Mouse (Mus musculus) heart, postnatal 0 days (tissue): ENCODE results near the gene Rcn2. TPM values are rescaled to one million over a fixed set of nuclear protein-coding genes. Genes with fewer than 3 reads are reported as not detected.

Source experiments
- ATAC-seq: fragments of 200-750 bp; cut with Nextera tagmentation; 2 replicates; pipeline ENCODE4 v1.8.0; 2017; ENCODE audit warnings: low read depth, moderate number of reproducible peaks, moderate library complexity; ENCODE audit not compliant: insufficient read depth
- DNase-seq: peaks from one replicate; pipeline ENCODE4 v3.0.0-alpha.2; 2016; ENCODE audit warnings: low spot score
- H3K27ac ChIP-seq: fragments of 300-500 bp; sonication (generic); 2 replicates; pipeline ENCODE4 v1.5.1; 2014; ENCODE audit warnings: low read depth, mild to moderate bottlenecking
- H3K27me3 ChIP-seq: fragments of 300-500 bp; sonication (generic); 2 replicates; pipeline ENCODE4 v1.6.1; 2014; ENCODE audit warnings: low read length, mixed read lengths; ENCODE audit not compliant: control insufficient read depth, insufficient read depth
- H3K36me3 ChIP-seq: fragments of 300-500 bp; sonication (generic); replicated peaks from 2 replicates; pipeline ENCODE4 v1.6.1; 2014; ENCODE audit warnings: low read length, mixed read lengths; ENCODE audit not compliant: control insufficient read depth, insufficient read depth
- H3K4me1 ChIP-seq: fragments of 300-500 bp; sonication (generic); 2 replicates; pipeline ENCODE4 v1.6.1; 2014; ENCODE audit warnings: antibody characterized with exemption; ENCODE audit not compliant: control insufficient read depth, insufficient read depth
- H3K4me2 ChIP-seq: fragments of 300-500 bp; sonication (generic); 2 replicates; pipeline ENCODE4 v1.6.1; 2014; ENCODE audit warnings: low read depth, mild to moderate bottlenecking, low read length, moderate library complexity
- H3K4me3 ChIP-seq: fragments of 300-500 bp; sonication (generic); 2 replicates; pipeline ENCODE4 v1.5.1; 2014; ENCODE audit warnings: low read depth, low read length
- H3K9ac ChIP-seq: fragments of 300-500 bp; sonication (generic); replicated peaks from 2 replicates; pipeline ENCODE4 v1.6.1; 2014; ENCODE audit warnings: low read depth, low read length, mixed read lengths
- H3K9me3 ChIP-seq: fragments of 300-500 bp; sonication (generic); replicated peaks from 2 replicates; pipeline ENCODE4 v1.6.1; 2016; ENCODE audit warnings: low read length; ENCODE audit not compliant: control insufficient read depth
- CTCF ChIP-seq: IDR thresholded peaks from 2 replicates; pipeline ENCODE4 v1.5.1; 2016; ENCODE audit warnings: antibody characterized with exemption, control low read depth, low read depth
- EP300 ChIP-seq: IDR thresholded peaks from 2 replicates; pipeline ENCODE4 v1.6.1; 2016; ENCODE audit warnings: antibody characterized with exemption, low read depth
- WGBS: fragments of 180-500 bp; shearing (Covaris S2); extraction: QIAGEN DNeasy Blood & Tissue Kit; methylation state at CpG from one replicate; pipeline ENCODE4 v1.1.7; 2014; 5-methylcytosine and 5-hydroxymethylcytosine counted together
- polyA plus RNA-seq: library from polyadenylated mRNA; unstranded; fragments of >200 nt; fragmentation: Nextera tagmentation; extraction: Ambion mirVana; gene quantifications from 2 replicates; pipeline ENCODE4 v1.2.1, GENCODE M21; 2015
- total RNA-seq: library from RNA; depleted of rRNA; stranded (reverse); fragments of >200 nt; gene quantifications from 2 replicates; pipeline ENCODE4 v1.2.3, GENCODE M21; 2014; ENCODE audit warnings: low replicate concordance

Rcn2 gene
- total and polyA plus RNA-seq, 2 experiments from 2014 or later: 37.9 to 88.6 TPM

GRCm38 (mm10) chr9:56032219-56032618 is 9.4 kb upstream of the Rcn2 start:
- no peak overlapping the region for H3K4me2 ChIP-seq
- H3K4me3 ChIP-seq: no peak overlapping the region
- no peaks in the 10 kb centered on the region for H3K27me3 ChIP-seq
- no peak for DNase-seq
- no peaks in the 10 kb centered on the region for H3K36me3 ChIP-seq
- no peaks in the 10 kb centered on the region for H3K4me1 ChIP-seq
- 65% methylated on average over 3 of the region's 3 CpGs for WGBS
- TF ChIP-seq CTCF (no peak), EP300 (no peak)
- no peak overlapping the region for H3K27ac ChIP-seq
- no peak for ATAC-seq
- no peaks in the 10 kb centered on the region for H3K9me3 ChIP-seq
- no peak overlapping the region for H3K9ac ChIP-seq

- H3K36me3 ChIP-seq: peaks cover 23% of the 10 kb centered on the region
- peak overlapping the region; percentile 79 for H3K4me2 ChIP-seq
- peak overlapping the region; percentile 74 for H3K4me3 ChIP-seq
- no peaks in the 10 kb centered on the region for H3K27me3 ChIP-seq
- H3K4me1 ChIP-seq: peaks cover 7% of the 10 kb centered on the region
- no peaks in the 10 kb centered on the region for H3K9me3 ChIP-seq
- no peak for DNase-seq
- WGBS: 0% methylated on average over 16 of the region's 16 CpGs
- TF ChIP-seq EP300 (no peak), CTCF (no peak)
- ATAC-seq: no peak
- H3K9ac ChIP-seq: peak overlapping the region; percentile 84
- H3K27ac ChIP-seq: peak overlapping the region; percentile 92
Measured at GRCm38 (mm10) chr9:56042181-56042621, 556 bp downstream of the Rcn2 start.

GRCm38 (mm10) chr9:56053796-56054195 is 12.2 kb downstream of the Rcn2 start:
- H3K9me3 ChIP-seq: no peaks in the 10 kb centered on the region
- H3K4me2 ChIP-seq: no peak overlapping the region
- no peaks in the 10 kb centered on the region for H3K4me1 ChIP-seq
- 84% methylated on average over 3 of the region's 3 CpGs for WGBS
- H3K36me3 ChIP-seq: peaks cover 34% of the 10 kb centered on the region
- H3K27ac ChIP-seq: no peak overlapping the region
- H3K9ac ChIP-seq: no peak overlapping the region
- ATAC-seq (no peak), DNase-seq (no peak)
- no peak for TF ChIP-seq CTCF
- TF ChIP-seq EP300: no peak
- no peaks in the 10 kb centered on the region for H3K27me3 ChIP-seq
- no peak overlapping the region for H3K4me3 ChIP-seq

- 77% methylated on average over 6 of the region's 6 CpGs for WGBS
- no peaks in the 10 kb centered on the region for H3K4me1 ChIP-seq
- H3K36me3 ChIP-seq: peaks cover 56% of the 10 kb centered on the region
Measured at GRCm38 (mm10) chr9:56056147-56056546, 14.5 kb downstream of the Rcn2 start.

GRCm38 (mm10) chr9:56062336-56062735 is 20.7 kb downstream of the Rcn2 start:
- Histone ChIP-seq H3K4me3 (no peak overlapping the region), H3K9me3 (no peaks in the 10 kb centered on the region), H3K4me2 (no peak overlapping the region), H3K4me1 (peaks cover 7% of the 10 kb centered on the region; the same call in 1 of the 2 replicates), H3K36me3 (peaks cover 47% of the 10 kb centered on the region), H3K27ac (no peak overlapping the region), H3K27me3 (no peaks in the 10 kb centered on the region), H3K9ac (no peak overlapping the region)
- no peak for DNase-seq
- 88% methylated on average over 5 of the region's 5 CpGs for WGBS
- TF ChIP-seq CTCF (no peak), EP300 (no peak)
- no peak for ATAC-seq

More at GRCm38 (mm10) chr9:56056147-56056546, 14.5 kb downstream of the Rcn2 start:
- Histone ChIP-seq H3K9me3 (no peaks in the 10 kb centered on the region), H3K4me2 (no peak overlapping the region), H3K27ac (no peak overlapping the region), H3K9ac (no peak overlapping the region), H3K4me3 (no peak overlapping the region), H3K27me3 (no peaks in the 10 kb centered on the region)
- DNase-seq (peak; percentile 14), ATAC-seq (no peak)
- no peak for TF ChIP-seq EP300
- no peak for TF ChIP-seq CTCF

- Histone ChIP-seq H3K27me3 (no peaks in the 10 kb centered on the region), H3K36me3 (peaks cover 24% of the 10 kb centered on the region), H3K9ac (no peak overlapping the region), H3K27ac (0 out of 2 replicates have a peak overlapping the region, but pooled peaks have one; percentile 39), H3K9me3 (no peaks in the 10 kb centered on the region), H3K4me1 (peaks cover 7% of the 10 kb centered on the region; the same call in 1 of the 2 replicates), H3K4me3 (no peak overlapping the region), H3K4me2 (no peak overlapping the region)
- DNase-seq (peak; percentile 63), ATAC-seq (peak; percentile 73)
- TF ChIP-seq CTCF (no peak), EP300 (no peak)
- WGBS: 62% methylated on average over 3 of the region's 3 CpGs
Measured at GRCm38 (mm10) chr9:56065011-56065410, 23.4 kb downstream of the Rcn2 start.
